Mouse (Mus musculus) C2C12 (cell line): ENCODE measurements around the gene Itgb2.

Source experiments
- CTCF ChIP-seq: IDR thresholded peaks from one replicate; pipeline ENCODE4 v1.5.1; 2011; ENCODE audit not compliant: control insufficient read depth, insufficient read depth, insufficient read length
- FOSL1 ChIP-seq: IDR thresholded peaks from one replicate; pipeline ENCODE4 v1.8.0; 2011; ENCODE audit warnings: mild to moderate bottlenecking, low read length; ENCODE audit not compliant: poor library complexity, insufficient read depth, severe bottlenecking
- MYOD1 ChIP-seq: IDR thresholded peaks from one replicate; pipeline ENCODE4 v1.6.1; 2011; ENCODE audit warnings: low read depth; ENCODE audit not compliant: control insufficient read depth, insufficient read length
- USF1 ChIP-seq: IDR thresholded peaks from one replicate; pipeline ENCODE4 v1.6.1; 2011; ENCODE audit warnings: low read depth, mild to moderate bottlenecking, control low read depth, moderate library complexity

GRCm38 (mm10) chr10:77532020-77532413 is 2.0 kb downstream of the Itgb2 start:
- TF ChIP-seq CTCF (no peak), USF1 (no peak), MYOD1 (no peak), FOSL1 (no peak)
